Mouse (Mus musculus): Measurements from ENCODE around the gene Tmem254c. TPM values are rescaled to one million over a fixed set of nuclear protein-coding genes. Genes with fewer than 3 reads are reported as not detected.
A peak's percentile ranks its signal among the peaks of the same experiment; 100 is the strongest.
"Not testable (repeated sequence)": the region's sequence is repeated elsewhere in the genome, so short reads cannot be mapped to it uniquely, and the experiment has no call there.

Gene Tmem254c
- total RNA-seq (2014; fragmentation: Nextera tagmentation) (3.3 TPM in 1 of 2 replicates, not detected in the other), total RNA-seq (2017) (6.0 and 8.6 TPM in 2 replicates), polyA plus RNA-seq (2012) (2.9 TPM in 2 replicates)

DNA sequence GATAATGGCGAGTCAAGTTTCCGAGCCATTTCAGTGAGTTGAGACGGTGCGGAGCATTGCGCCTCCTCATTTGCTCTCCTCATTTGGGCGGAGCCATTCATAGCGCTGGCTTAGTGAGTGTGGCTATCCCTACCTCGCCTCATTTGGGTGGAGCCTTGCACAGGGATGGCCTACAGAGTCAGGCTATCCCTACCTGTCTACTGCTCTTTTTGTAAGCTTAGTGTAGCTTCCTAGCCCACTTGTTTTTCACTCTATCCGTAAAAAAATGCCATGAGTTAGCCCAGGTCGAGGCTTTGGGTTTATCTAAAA is at the start of gene Tmem254c:
TSS of gene Tmem254c (minus strand) at position 31 of the 309 bp plus-strand sequence.
- not testable (repeated sequence) for H3K36me3 ChIP-seq (replicated peaks); DNase-seq (ENCODE audit: low spot score)
- ATAC-seq (ENCODE audit: extremely low read depth, insufficient number of reproducible peaks, low FRiP score, poor library complexity, severe bottlenecking), result peak; percentile 73; the same call in 1 of the 2 replicates

DNA sequence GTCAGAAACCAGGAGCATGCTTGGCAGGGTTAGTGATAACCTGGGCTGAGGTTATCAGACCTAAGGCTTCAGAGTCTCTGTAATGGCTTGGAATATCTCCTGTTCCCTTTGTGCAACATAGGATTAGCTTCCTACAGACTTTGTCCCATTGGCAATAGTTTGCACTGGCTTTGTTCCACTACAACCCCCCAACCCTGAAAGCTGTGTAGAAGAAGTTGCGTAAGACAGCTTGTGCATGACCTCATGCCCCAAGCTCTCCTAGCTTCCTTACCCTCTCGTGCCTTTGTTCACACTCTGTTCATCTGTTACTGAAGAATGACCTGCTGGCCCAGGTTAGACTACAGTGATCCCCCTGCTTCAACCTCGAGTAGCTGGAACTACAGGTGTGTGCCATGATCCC is 30.5 kb upstream of the Tmem254c start:
- H3K9me3 ChIP-seq (replicated peaks); DNase-seq (ENCODE audit: low spot score); H3K4me3 ChIP-seq (ENCODE audit: low read depth, low read length); H3K27me3 ChIP-seq (ENCODE audit: insufficient read depth, low read length); H3K4me1 ChIP-seq (ENCODE audit: insufficient read depth, low read depth, low read length); ATAC-seq (ENCODE audit: extremely low read depth, insufficient number of reproducible peaks, low FRiP score, poor library complexity, severe bottlenecking); H3K36me3 ChIP-seq (replicated peaks): not testable (repeated sequence)

More for the DNA sequence above, at the start of gene Tmem254c:
- H3K27me3 ChIP-seq (ENCODE audit: insufficient read depth, low read length); H3K9me3 ChIP-seq (replicated peaks); H3K4me1 ChIP-seq (ENCODE audit: insufficient read depth, low read depth, low read length); H3K4me3 ChIP-seq (ENCODE audit: low read depth, low read length): not testable (repeated sequence)

DNA sequence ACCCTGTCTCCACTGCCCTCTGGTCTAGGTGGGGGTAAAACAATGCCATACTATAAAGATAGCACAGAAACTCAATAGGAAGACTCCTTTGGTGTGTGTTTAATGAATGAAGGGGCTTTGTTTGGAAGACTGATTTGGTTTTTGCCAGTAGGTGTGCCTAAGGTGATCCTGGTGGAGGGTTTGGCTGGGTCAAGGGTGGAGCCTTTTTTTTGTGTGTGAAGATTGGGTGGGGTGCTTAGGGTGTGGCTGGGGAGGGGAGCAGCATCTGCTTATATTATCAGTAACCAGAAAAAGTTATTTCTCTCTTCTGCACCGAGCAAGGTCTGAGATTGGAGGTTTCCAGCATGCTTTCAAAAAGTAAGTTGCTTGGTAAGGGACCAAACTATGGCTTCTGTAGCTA is 14.8 kb upstream of the Tmem254c start, which contains the start of gene Cphx3:
TSS of gene Cphx3 (plus strand) at position 301 of the 400 bp plus-strand sequence.
- H3K4me3 ChIP-seq (ENCODE audit: low read depth, low read length); DNase-seq (ENCODE audit: low spot score); H3K9me3 ChIP-seq (replicated peaks); H3K4me1 ChIP-seq (ENCODE audit: insufficient read depth, low read depth, low read length); H3K27me3 ChIP-seq (ENCODE audit: insufficient read depth, low read length); H3K36me3 ChIP-seq (replicated peaks); ATAC-seq (ENCODE audit: extremely low read depth, insufficient number of reproducible peaks, low FRiP score, poor library complexity, severe bottlenecking): not testable (repeated sequence)

DNA sequence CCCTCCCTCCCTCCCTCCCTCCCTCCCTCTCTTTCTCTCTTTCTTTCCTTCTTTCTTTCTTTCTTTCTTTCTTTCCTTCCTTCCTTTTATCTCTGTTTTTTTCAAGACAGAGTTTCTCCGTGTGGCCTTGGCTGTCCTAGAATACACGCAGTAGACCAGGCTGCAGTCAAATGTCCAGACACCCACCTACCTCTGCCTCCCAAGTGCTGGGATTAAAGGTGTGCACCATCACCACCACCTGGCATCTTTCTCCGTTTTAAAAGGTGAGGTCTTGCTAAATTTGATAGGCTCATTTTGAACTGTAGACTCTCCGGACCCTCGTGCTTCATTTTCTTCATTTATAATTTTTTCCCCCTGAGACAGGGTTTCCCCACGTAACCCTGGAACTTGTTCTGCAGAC is 14.1 kb upstream of the Tmem254c start, which contains the start of gene Cphx2:
TSS of gene Cphx2 (plus strand) at position 301 of the 400 bp plus-strand sequence.
- H3K4me1 ChIP-seq (ENCODE audit: insufficient read depth, low read depth, low read length); ATAC-seq (ENCODE audit: extremely low read depth, insufficient number of reproducible peaks, low FRiP score, poor library complexity, severe bottlenecking): not testable (repeated sequence)

DNA sequence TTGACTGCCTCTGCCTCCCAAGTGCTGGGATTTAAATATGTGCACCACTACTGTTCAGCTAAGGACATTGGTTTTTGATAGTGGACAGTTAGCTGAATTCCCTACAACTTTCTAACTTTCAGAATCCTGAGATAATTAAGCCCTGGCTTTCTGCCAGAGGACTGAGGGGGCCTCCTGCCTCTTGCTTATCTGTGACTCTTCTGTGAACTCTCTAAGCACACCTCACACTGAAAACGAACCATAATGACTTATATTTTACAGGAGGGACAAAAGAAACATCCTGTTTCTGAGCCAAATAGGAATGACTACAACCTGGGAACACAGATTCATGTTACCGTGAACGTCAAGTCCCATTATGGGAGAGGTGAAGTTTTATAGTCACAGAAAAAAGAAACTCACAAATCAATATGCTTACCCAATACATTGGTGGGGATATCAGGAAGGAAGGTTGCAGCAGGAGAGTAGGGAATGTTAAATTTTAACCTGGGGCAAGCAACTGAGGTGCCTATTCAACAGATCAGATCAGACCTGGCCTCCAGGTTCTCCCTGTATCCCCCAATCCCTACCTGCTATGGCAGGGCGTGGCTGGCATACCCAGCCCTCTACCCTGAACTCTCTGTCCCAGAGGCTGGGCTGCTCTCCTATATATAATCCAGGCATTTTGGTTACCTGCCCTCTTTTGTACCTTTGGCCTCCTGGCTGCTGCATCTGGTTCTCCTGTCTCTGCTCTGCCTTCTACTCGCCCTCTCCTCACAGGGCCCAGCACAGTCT is 9.7 kb upstream of the Tmem254c start:
- not testable (repeated sequence) for H3K36me3 ChIP-seq (replicated peaks); H3K4me3 ChIP-seq (ENCODE audit: low read depth, low read length); ATAC-seq (ENCODE audit: extremely low read depth, insufficient number of reproducible peaks, low FRiP score, poor library complexity, severe bottlenecking)

More for the DNA sequence above, 14.1 kb upstream of the Tmem254c start, which contains the start of gene Cphx2:
- not testable (repeated sequence) for H3K9me3 ChIP-seq (replicated peaks); H3K27me3 ChIP-seq (ENCODE audit: insufficient read depth, low read length); H3K36me3 ChIP-seq (replicated peaks); DNase-seq (ENCODE audit: low spot score); H3K4me3 ChIP-seq (ENCODE audit: low read depth, low read length)

GRCm38 (mm10) chr14:26066574-26067324 is 406 bp downstream of the Tmem254c start:
- not testable (repeated sequence) for H3K9me3 ChIP-seq (replicated peaks); H3K27me3 ChIP-seq (ENCODE audit: insufficient read depth, low read length); DNase-seq (ENCODE audit: low spot score); H3K4me1 ChIP-seq (ENCODE audit: insufficient read depth, low read depth, low read length); H3K36me3 ChIP-seq (replicated peaks); H3K4me3 ChIP-seq (ENCODE audit: low read depth, low read length)
- ATAC-seq (ENCODE audit: extremely low read depth, insufficient number of reproducible peaks, low FRiP score, poor library complexity, severe bottlenecking), result peak; percentile 45; the same call in 1 of the 2 replicates

More for the DNA sequence above, 9.7 kb upstream of the Tmem254c start:
- H3K9me3 ChIP-seq (replicated peaks); DNase-seq (ENCODE audit: low spot score); H3K27me3 ChIP-seq (ENCODE audit: insufficient read depth, low read length); H3K4me1 ChIP-seq (ENCODE audit: insufficient read depth, low read depth, low read length): not testable (repeated sequence)

DNA sequence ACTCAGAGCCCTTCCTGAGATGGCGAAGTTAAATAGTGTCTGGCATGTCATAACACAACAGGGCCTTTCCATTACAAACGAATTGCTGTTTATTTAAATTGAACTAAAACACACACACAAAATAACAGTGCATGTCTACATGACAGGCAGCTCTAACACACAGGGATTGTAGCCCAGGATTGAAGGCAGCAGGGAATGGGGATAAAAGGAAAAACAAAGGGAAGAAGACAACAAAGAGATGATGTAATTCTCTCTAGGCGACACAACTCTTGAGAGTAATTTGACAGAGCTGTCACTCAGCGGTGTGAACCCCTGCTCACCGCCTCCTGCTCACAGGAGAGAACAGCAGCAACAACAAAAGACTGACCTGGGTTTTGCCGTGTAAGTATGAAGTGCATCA is 7.8 kb downstream of the Tmem254c start:
- not testable (repeated sequence) for H3K27me3 ChIP-seq (ENCODE audit: insufficient read depth, low read length); ATAC-seq (ENCODE audit: extremely low read depth, insufficient number of reproducible peaks, low FRiP score, poor library complexity, severe bottlenecking); H3K36me3 ChIP-seq (replicated peaks); H3K4me1 ChIP-seq (ENCODE audit: insufficient read depth, low read depth, low read length); H3K4me3 ChIP-seq (ENCODE audit: low read depth, low read length); DNase-seq (ENCODE audit: low spot score); H3K9me3 ChIP-seq (replicated peaks)

- not testable (repeated sequence) for H3K4me1 ChIP-seq (ENCODE audit: insufficient read depth, low read depth, low read length); ATAC-seq (ENCODE audit: extremely low read depth, insufficient number of reproducible peaks, low FRiP score, poor library complexity, severe bottlenecking)
These were observed 9.0 kb downstream of the Tmem254c start for GRCm38 (mm10) chr14:26058184-26058583.

GRCm38 (mm10) chr14:26048767-26049166 is 18.4 kb downstream of the Tmem254c start:
- H3K4me3 ChIP-seq (ENCODE audit: low read depth, low read length); ATAC-seq (ENCODE audit: extremely low read depth, insufficient number of reproducible peaks, low FRiP score, poor library complexity, severe bottlenecking); H3K4me1 ChIP-seq (ENCODE audit: insufficient read depth, low read depth, low read length); DNase-seq (ENCODE audit: low spot score); H3K27me3 ChIP-seq (ENCODE audit: insufficient read depth, low read length); H3K9me3 ChIP-seq (replicated peaks); H3K36me3 ChIP-seq (replicated peaks): not testable (repeated sequence)

More at GRCm38 (mm10) chr14:26058184-26058583, 9.0 kb downstream of the Tmem254c start:
- H3K4me3 ChIP-seq (ENCODE audit: low read depth, low read length); H3K27me3 ChIP-seq (ENCODE audit: insufficient read depth, low read length); H3K36me3 ChIP-seq (replicated peaks); DNase-seq (ENCODE audit: low spot score); H3K9me3 ChIP-seq (replicated peaks): not testable (repeated sequence)

- DNase-seq (ENCODE audit: low spot score); H3K9me3 ChIP-seq (replicated peaks); ATAC-seq (ENCODE audit: extremely low read depth, insufficient number of reproducible peaks, low FRiP score, poor library complexity, severe bottlenecking); H3K36me3 ChIP-seq (replicated peaks); H3K4me1 ChIP-seq (ENCODE audit: insufficient read depth, low read depth, low read length); H3K27me3 ChIP-seq (ENCODE audit: insufficient read depth, low read length); H3K4me3 ChIP-seq (ENCODE audit: low read depth, low read length): not testable (repeated sequence)
These were observed 20.1 kb downstream of the Tmem254c start for GRCm38 (mm10) chr14:26047026-26047425.

- H3K9me3 ChIP-seq (replicated peaks); ATAC-seq (ENCODE audit: extremely low read depth, insufficient number of reproducible peaks, low FRiP score, poor library complexity, severe bottlenecking); H3K4me3 ChIP-seq (ENCODE audit: low read depth, low read length); H3K27me3 ChIP-seq (ENCODE audit: insufficient read depth, low read length); DNase-seq (ENCODE audit: low spot score); H3K36me3 ChIP-seq (replicated peaks); H3K4me1 ChIP-seq (ENCODE audit: insufficient read depth, low read depth, low read length): not testable (repeated sequence)
These were observed 22.1 kb downstream of the Tmem254c start for GRCm38 (mm10) chr14:26045007-26045406.

Measured in G1E (cell line).